ENCODE assay signal across 10 mouse cellular contexts in the genomic region with DNA sequence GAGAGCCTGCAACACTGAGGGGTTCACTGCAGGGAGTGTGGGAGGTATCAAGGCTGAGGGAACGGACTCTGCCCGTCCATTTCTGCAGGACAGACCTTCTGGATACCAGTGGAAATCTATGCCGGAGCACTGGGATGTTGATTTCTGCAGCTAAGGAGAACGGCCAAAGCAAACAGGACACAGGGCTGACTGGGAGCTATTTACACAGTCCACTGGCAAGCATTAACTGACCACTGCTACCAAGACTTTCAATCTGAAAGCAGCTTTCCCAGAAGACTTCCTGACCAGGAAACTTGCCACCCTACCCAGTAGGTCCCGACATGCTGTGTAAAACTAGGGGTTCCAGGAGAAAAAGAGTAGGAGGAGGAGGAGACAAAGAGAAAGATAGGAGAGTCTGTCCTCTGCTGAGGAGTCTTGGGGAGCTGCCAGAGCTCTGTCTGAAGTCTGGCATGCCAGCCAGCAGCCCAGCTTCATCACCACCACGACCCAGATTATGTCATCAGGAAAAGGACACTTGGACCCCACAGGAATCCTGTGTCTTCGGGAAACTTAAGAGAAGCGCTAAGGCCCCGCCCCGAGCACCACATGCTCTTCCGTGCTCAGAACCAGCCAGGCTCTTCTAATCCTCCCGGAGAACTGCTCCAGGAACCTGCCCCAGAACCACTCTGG. TPM values are rescaled to one million over a fixed set of nuclear protein-coding genes. Genes with fewer than 3 reads are reported as not detected.
A peak's percentile ranks its signal among the peaks of the same experiment; 100 is the strongest.
DNase-seq lines count a peak whose midpoint lies in the region; ATAC-seq and TF ChIP-seq lines count a peak whose summit lies in the region.
"Had no signal": no experiment of that assay in that cellular context is flagged by ENCODE, and none has a peak within 500 bp of the region (broad histone marks: within the 10 kb centered on the region; RNA-seq: fewer than 3 reads in every experiment).

No protein-coding gene starts in this region.

- H3K4me2 ChIP-seq in kidney, embryonic 15.5 days = no peak overlapping the region
- no peak overlapping the region; the same call in 1 of the 2 replicates for H3K4me2 ChIP-seq in liver, embryonic 16.5 days (ENCODE audit: low read depth, low read length)

- no peak for TF ChIP-seq CTCF in brain, embryonic 14.5 days (IDR thresholded peaks at IDR 0.05; ENCODE audit: borderline replicate concordance, extremely low read depth, insufficient read depth, insufficient read length)

- no peak overlapping the region for H3K27ac ChIP-seq in kidney, embryonic 15.5 days
- 0 out of 2 replicates have a peak overlapping the region, but pooled peaks have one; percentile 16 for H3K27ac ChIP-seq in liver, embryonic 16.5 days (ENCODE audit: low read length)
- H3K27ac ChIP-seq: macrophage had no signal

- no peaks in the 10 kb centered on the region for H3K36me3 ChIP-seq in kidney, embryonic 15.5 days
- no peaks in the 10 kb centered on the region for H3K36me3 ChIP-seq in liver, embryonic 16.5 days (ENCODE audit: control insufficient read depth, insufficient read depth)

- no peak overlapping the region for H3K9ac ChIP-seq in kidney, embryonic 15.5 days
- no peak overlapping the region for H3K9ac ChIP-seq in liver, embryonic 16.5 days (ENCODE audit: low read depth, low read length)

- 49% methylated on average over 12 of the region's 12 CpGs for WGBS in kidney, embryonic 15.5 days
- whole genome bisulfite sequencing in liver, embryonic 16.5 days (ENCODE audit: insufficient replicate concordance) = 42% methylated on average over 12 of the region's 12 CpGs

- ATAC-seq in kidney, embryonic 15.5 days (replicated peaks; ENCODE audit: low FRiP score) = no peak
- peak; percentile 64; the same call in 1 of the 2 replicates for ATAC-seq in liver, embryonic 16.5 days (ENCODE audit: low read depth)

- H3K9me3 ChIP-seq in kidney, embryonic 15.5 days (replicated peaks) = no peaks in the 10 kb centered on the region
- H3K9me3 ChIP-seq in liver, embryonic 16.5 days (replicated peaks; ENCODE audit: control insufficient read depth, low read length) = no peaks in the 10 kb centered on the region

- TF ChIP-seq POLR2A in brain, embryonic 14.5 days (IDR thresholded peaks at IDR 0.05; ENCODE audit: borderline replicate concordance, extremely low read depth, insufficient read depth, insufficient read length, poor library complexity, severe bottlenecking) = no peak

- DNase-seq in adrenal gland, adult (ENCODE audit: inconsistent age in 2 of 2, low spot score in 1 of 2) = peak; percentile 82 to 86
- DNase-seq in adrenal gland, adult 8-10 months = no peak
- DNase-seq in kidney, adult 11 months = peak; percentile 84
- DNase-seq in brain, embryonic 14.5 days (ENCODE audit: low read depth) = peak; percentile 31
- DNase-seq in gastrocnemius, postnatal 25 days = no peak
- no peak for DNase-seq in T-cell, adult 2 months (ENCODE audit: low spot score)
- DNase-seq: thymus, postnatal 25 days had no signal

- H3K4me3 ChIP-seq in kidney, embryonic 15.5 days (replicated peaks) = no peak overlapping the region
- no peak overlapping the region for H3K4me3 ChIP-seq in liver, embryonic 16.5 days (ENCODE audit: low read depth, low read length)

- no peaks in the 10 kb centered on the region for H3K27me3 ChIP-seq in kidney, embryonic 15.5 days
- H3K27me3 ChIP-seq in liver, embryonic 16.5 days (ENCODE audit: control insufficient read depth, insufficient read depth, low read depth, low read length) = 0 out of 2 replicates have a peak, but pooled peaks cover 3% of the 10 kb centered on the region

- H3K4me1 ChIP-seq in kidney, embryonic 15.5 days = peaks cover 8% of the 10 kb centered on the region; the same call in 1 of the 2 replicates
- H3K4me1 ChIP-seq in liver, embryonic 16.5 days (ENCODE audit: control insufficient read depth, low read depth, low read length) = no peaks in the 10 kb centered on the region; the same call in 1 of the 2 replicates

RNA-seq across cellular contexts. Expression of a gene that starts 2.2 kb away (rescaled TPM):
- 1 to 10 TPM in 3 of 4 experiments, under 1 TPM in 1; 0.80 to 1.9 (median 1.3) TPM for total RNA-seq in adrenal gland, adult 8-10 months (2022)
- polyA plus RNA-seq in kidney, embryonic 15.5 days (2015; fragmentation: Nextera tagmentation; extraction: Ambion mirVana) = 0.09 TPM in 1 of 2 replicates, not detected in the other
- polyA plus RNA-seq in brain, embryonic 14.5 days (2012; rRNA removed) = 0.35 and 0.46 TPM in 2 replicates
- not detected in 2 replicates for polyA plus RNA-seq in liver, embryonic 16.5 days (2015; fragmentation: Nextera tagmentation; extraction: Ambion mirVana)
- total RNA-seq in gastrocnemius, postnatal 25 days (2021) = under 1 TPM; 0.59 to 0.83 TPM
- polyA plus RNA-seq: macrophage had no signal

RNA-seq across cellular contexts. Expression of a gene that starts 23.1 kb away (rescaled TPM):
- total RNA-seq in adrenal gland, adult 8-10 months (2022) = 10 to 100 TPM; 57.5 to 77.4 (median 68.5) TPM
- polyA plus RNA-seq in kidney, embryonic 15.5 days (2015; fragmentation: Nextera tagmentation; extraction: Ambion mirVana) = 45.3 and 52.3 TPM in 2 replicates
- 333 and 385 TPM in 2 replicates for polyA plus RNA-seq in brain, embryonic 14.5 days (2012; rRNA removed)
- 7.8 and 9.9 TPM in 2 replicates for polyA plus RNA-seq in liver, embryonic 16.5 days (2015; fragmentation: Nextera tagmentation; extraction: Ambion mirVana)
- total RNA-seq in gastrocnemius, postnatal 25 days (2021) = 10 to 100 TPM; 14.9 to 15.7 TPM

RNA-seq across cellular contexts. Expression of a gene that starts 37.2 kb away (rescaled TPM):
- total RNA-seq in adrenal gland, adult 8-10 months (2022) = 1 to 10 TPM; 1.4 to 1.5 (median 1.4) TPM
- 1.2 TPM in 2 replicates for polyA plus RNA-seq in kidney, embryonic 15.5 days (2015; fragmentation: Nextera tagmentation; extraction: Ambion mirVana)
- polyA plus RNA-seq in brain, embryonic 14.5 days (2012; rRNA removed) = 0.45 and 0.46 TPM in 2 replicates
- polyA plus RNA-seq in liver, embryonic 16.5 days (2015; fragmentation: Nextera tagmentation; extraction: Ambion mirVana) = 9.0 and 9.6 TPM in 2 replicates
- total RNA-seq in gastrocnemius, postnatal 25 days (2021) = under 1 TPM; 0.20 to 0.38 TPM

Comparison
In these comparisons a context has a peak if more than half of its experiments do, and no peak if none do; other contexts are left out.
1. DNase-seq: peak in adrenal gland, adult (2 of 2), kidney, adult 11 months (single experiment) and brain, embryonic 14.5 days (single experiment); none in adrenal gland, adult 8-10 months (single experiment), gastrocnemius, postnatal 25 days (single experiment) and T-cell, adult 2 months (single experiment).